Mouse (Mus musculus): ENCODE measurements at regions not wholly inside any gene's neighbourhood (a gene's known extent, or its start where the extent isn't known, plus 50 kb on each side); places are given as distances from the start of the nearest gene placed in this dataset.
A peak's percentile ranks its signal among the peaks of the same experiment; 100 is the strongest.
"Not testable (repeated sequence)": the region's sequence is repeated elsewhere in the genome, so short reads cannot be mapped to it uniquely, and the experiment has no call there.

- WGBS = 49% methylated on average over 2 of the region's 2 CpGs
Observed at GRCm38 (mm10) chr1:152229709-152230108, 139.8 kb upstream of the 1700025G04Rik start.

DNA sequence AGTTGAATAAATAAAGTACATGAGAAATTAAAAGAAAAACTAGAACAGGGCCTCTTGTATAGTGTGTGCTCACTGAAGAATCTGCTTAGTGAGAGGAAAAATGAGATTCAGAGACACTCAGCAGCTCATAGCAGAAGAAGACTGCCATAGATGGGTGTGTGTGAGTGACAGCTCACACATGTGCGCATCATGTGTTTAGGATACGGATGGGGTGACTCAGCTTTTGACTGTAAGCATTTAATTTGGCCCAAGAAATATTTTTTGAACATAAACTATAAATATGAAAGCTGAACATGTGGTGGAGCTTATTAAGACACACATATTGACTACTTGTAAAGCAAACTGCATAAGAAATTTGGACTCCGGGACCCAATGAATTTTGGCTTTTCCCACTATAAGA, 136.1 kb upstream of the 1700025G04Rik start:
- H3K9me3 ChIP-seq (replicated peaks; ENCODE audit: control insufficient read depth, low read length) = no peaks in the 10 kb centered on the region
- H3K27ac ChIP-seq (ENCODE audit: low read length) = no peak overlapping the region
- WGBS = 82% methylated on average over 3 of the region's 3 CpGs
- ATAC-seq (ENCODE audit: insufficient read depth, low FRiP score) = no peak
- no peak overlapping the region for H3K4me2 ChIP-seq (ENCODE audit: low read depth, low read length)
- no peak overlapping the region for H3K9ac ChIP-seq (ENCODE audit: low read length)
- no peaks in the 10 kb centered on the region for H3K36me3 ChIP-seq (ENCODE audit: control insufficient read depth, insufficient read depth, low read length)
- no peaks in the 10 kb centered on the region for H3K27me3 ChIP-seq (ENCODE audit: control insufficient read depth, insufficient read depth, low read length)
- 0 out of 2 replicates have a peak, but pooled peaks cover 6% of the 10 kb centered on the region for H3K4me1 ChIP-seq (ENCODE audit: control insufficient read depth, insufficient read depth, low read length)
- no peak overlapping the region for H3K4me3 ChIP-seq (replicated peaks; ENCODE audit: low read length)

More at GRCm38 (mm10) chr1:152229709-152230108, 139.8 kb upstream of the 1700025G04Rik start:
- no peak overlapping the region for H3K4me3 ChIP-seq (replicated peaks; ENCODE audit: low read length)
- no peak overlapping the region for H3K4me2 ChIP-seq (ENCODE audit: low read depth, low read length)
- H3K9me3 ChIP-seq (replicated peaks; ENCODE audit: control insufficient read depth, low read length) = no peaks in the 10 kb centered on the region
- no peak for ATAC-seq (ENCODE audit: insufficient read depth, low FRiP score)
- H3K4me1 ChIP-seq (ENCODE audit: control insufficient read depth, insufficient read depth, low read length) = 0 out of 2 replicates have a peak, but pooled peaks cover 6% of the 10 kb centered on the region
- no peak overlapping the region for H3K27ac ChIP-seq (ENCODE audit: low read length)
- H3K27me3 ChIP-seq (ENCODE audit: control insufficient read depth, insufficient read depth, low read length) = no peaks in the 10 kb centered on the region
- H3K9ac ChIP-seq (ENCODE audit: low read length) = no peak overlapping the region
- H3K36me3 ChIP-seq (ENCODE audit: control insufficient read depth, insufficient read depth, low read length) = no peaks in the 10 kb centered on the region

- no peak for ATAC-seq (ENCODE audit: insufficient read depth, low FRiP score)
- Histone ChIP-seq H3K9me3 (replicated peaks; ENCODE audit: control insufficient read depth, low read length) (no peaks in the 10 kb centered on the region), H3K4me2 (ENCODE audit: low read depth, low read length) (no peak overlapping the region), H3K4me1 (ENCODE audit: control insufficient read depth, insufficient read depth, low read length) (no peaks in the 10 kb centered on the region), H3K9ac (ENCODE audit: low read length) (no peak overlapping the region), H3K27ac (ENCODE audit: low read length) (no peak overlapping the region), H3K36me3 (ENCODE audit: control insufficient read depth, insufficient read depth, low read length) (no peaks in the 10 kb centered on the region), H3K27me3 (ENCODE audit: control insufficient read depth, insufficient read depth, low read length) (no peaks in the 10 kb centered on the region), H3K4me3 (replicated peaks; ENCODE audit: low read length) (no peak overlapping the region)
- 48% methylated on average over 1 of the region's 1 CpGs for WGBS
Observed at GRCm38 (mm10) chr1:152223666-152224065, 133.7 kb upstream of the 1700025G04Rik start.

GRCm38 (mm10) chr1:152220804-152221565, 131.1 kb upstream of the 1700025G04Rik start:
- Histone ChIP-seq H3K4me1 (ENCODE audit: control insufficient read depth, insufficient read depth, low read length) (peaks cover 4% of the 10 kb centered on the region), H3K27me3 (ENCODE audit: control insufficient read depth, insufficient read depth, low read length) (no peaks in the 10 kb centered on the region), H3K4me3 (replicated peaks; ENCODE audit: low read length) (no peak overlapping the region), H3K9me3 (replicated peaks; ENCODE audit: control insufficient read depth, low read length) (no peaks in the 10 kb centered on the region), H3K36me3 (ENCODE audit: control insufficient read depth, insufficient read depth, low read length) (no peaks in the 10 kb centered on the region), H3K4me2 (ENCODE audit: low read depth, low read length) (no peak overlapping the region), H3K9ac (ENCODE audit: low read length) (no peak overlapping the region), H3K27ac (ENCODE audit: low read length) (no peak overlapping the region)
- no peak for ATAC-seq (ENCODE audit: insufficient read depth, low FRiP score)
- 69% methylated on average over 14 of the region's 14 CpGs for WGBS

- not testable (repeated sequence) for H3K36me3 ChIP-seq (ENCODE audit: control insufficient read depth, insufficient read depth, low read length); H3K4me2 ChIP-seq (ENCODE audit: low read depth, low read length); H3K4me1 ChIP-seq (ENCODE audit: control insufficient read depth, insufficient read depth, low read length); ATAC-seq (ENCODE audit: insufficient read depth, low FRiP score); H3K9ac ChIP-seq (ENCODE audit: low read length); H3K4me3 ChIP-seq (replicated peaks; ENCODE audit: low read length); H3K27ac ChIP-seq (ENCODE audit: low read length); H3K27me3 ChIP-seq (ENCODE audit: control insufficient read depth, insufficient read depth, low read length); H3K9me3 ChIP-seq (replicated peaks; ENCODE audit: control insufficient read depth, low read length)
- 67% methylated on average over 5 of the region's 5 CpGs for WGBS
Observed at GRCm38 (mm10) chr1:152219752-152220151, 129.8 kb upstream of the 1700025G04Rik start.

GRCm38 (mm10) chr1:152217404-152217803, 127.5 kb upstream of the 1700025G04Rik start:
- Histone ChIP-seq H3K4me2 (ENCODE audit: low read depth, low read length) (no peak overlapping the region), H3K27me3 (ENCODE audit: control insufficient read depth, insufficient read depth, low read length) (no peaks in the 10 kb centered on the region), H3K27ac (ENCODE audit: low read length) (no peak overlapping the region), H3K4me3 (replicated peaks; ENCODE audit: low read length) (no peak overlapping the region), H3K9me3 (replicated peaks; ENCODE audit: control insufficient read depth, low read length) (no peaks in the 10 kb centered on the region), H3K4me1 (ENCODE audit: control insufficient read depth, insufficient read depth, low read length) (peaks cover 4% of the 10 kb centered on the region), H3K36me3 (ENCODE audit: control insufficient read depth, insufficient read depth, low read length) (no peaks in the 10 kb centered on the region), H3K9ac (ENCODE audit: low read length) (no peak overlapping the region)
- ATAC-seq (ENCODE audit: insufficient read depth, low FRiP score) = no peak
- 35% methylated on average over 4 of the region's 4 CpGs for WGBS

- 75% methylated on average over 2 of the region's 2 CpGs for WGBS
- ATAC-seq (ENCODE audit: insufficient read depth, low FRiP score) = no peak
Observed at GRCm38 (mm10) chr1:152214376-152214775, 124.5 kb upstream of the 1700025G04Rik start.

GRCm38 (mm10) chr1:152203187-152203586, 113.3 kb upstream of the 1700025G04Rik start:
- Histone ChIP-seq H3K4me1 (ENCODE audit: control insufficient read depth, insufficient read depth, low read length) (no peaks in the 10 kb centered on the region), H3K4me2 (ENCODE audit: low read depth, low read length) (no peak overlapping the region), H3K27ac (ENCODE audit: low read length) (no peak overlapping the region), H3K36me3 (ENCODE audit: control insufficient read depth, insufficient read depth, low read length) (no peaks in the 10 kb centered on the region), H3K9ac (ENCODE audit: low read length) (no peak overlapping the region), H3K9me3 (replicated peaks; ENCODE audit: control insufficient read depth, low read length) (no peaks in the 10 kb centered on the region), H3K27me3 (ENCODE audit: control insufficient read depth, insufficient read depth, low read length) (no peaks in the 10 kb centered on the region), H3K4me3 (replicated peaks; ENCODE audit: low read length) (no peak overlapping the region)
- ATAC-seq (ENCODE audit: insufficient read depth, low FRiP score) = peak; percentile 47; the same call in 1 of the 2 replicates
- 33% methylated on average over 2 of the region's 2 CpGs for WGBS

More at GRCm38 (mm10) chr1:152214376-152214775, 124.5 kb upstream of the 1700025G04Rik start:
- Histone ChIP-seq H3K27me3 (ENCODE audit: control insufficient read depth, insufficient read depth, low read length) (no peaks in the 10 kb centered on the region), H3K4me3 (replicated peaks; ENCODE audit: low read length) (no peak overlapping the region), H3K27ac (ENCODE audit: low read length) (no peak overlapping the region), H3K4me2 (ENCODE audit: low read depth, low read length) (no peak overlapping the region), H3K36me3 (ENCODE audit: control insufficient read depth, insufficient read depth, low read length) (no peaks in the 10 kb centered on the region), H3K9ac (ENCODE audit: low read length) (no peak overlapping the region), H3K4me1 (ENCODE audit: control insufficient read depth, insufficient read depth, low read length) (peaks cover 4% of the 10 kb centered on the region), H3K9me3 (replicated peaks; ENCODE audit: control insufficient read depth, low read length) (no peaks in the 10 kb centered on the region; the same call in 1 of the 2 replicates)

GRCm38 (mm10) chr1:152188700-152189099, 98.8 kb upstream of the 1700025G04Rik start:
- Histone ChIP-seq H3K4me2 (ENCODE audit: low read depth, low read length) (no peak overlapping the region), H3K27ac (ENCODE audit: low read length) (no peak overlapping the region), H3K4me3 (replicated peaks; ENCODE audit: low read length) (no peak overlapping the region), H3K9ac (ENCODE audit: low read length) (no peak overlapping the region), H3K36me3 (ENCODE audit: control insufficient read depth, insufficient read depth, low read length) (no peaks in the 10 kb centered on the region), H3K27me3 (ENCODE audit: control insufficient read depth, insufficient read depth, low read length) (no peaks in the 10 kb centered on the region), H3K4me1 (ENCODE audit: control insufficient read depth, insufficient read depth, low read length) (no peaks in the 10 kb centered on the region), H3K9me3 (replicated peaks; ENCODE audit: control insufficient read depth, low read length) (no peaks in the 10 kb centered on the region)
- WGBS = 56% methylated on average over 6 of the region's 6 CpGs
- no peak for ATAC-seq (ENCODE audit: insufficient read depth, low FRiP score)

Measured in stomach, embryonic 16.5 days (tissue).